Mouse (Mus musculus) cerebellum, adult 9-11 months (tissue): Measurements from ENCODE around the gene Ppp1r9a.

Experiments
- DNase-seq: peaks from one replicate; pipeline ENCODE4 v3.0.0; 2022

The Ppp1r9a gene

DNA sequence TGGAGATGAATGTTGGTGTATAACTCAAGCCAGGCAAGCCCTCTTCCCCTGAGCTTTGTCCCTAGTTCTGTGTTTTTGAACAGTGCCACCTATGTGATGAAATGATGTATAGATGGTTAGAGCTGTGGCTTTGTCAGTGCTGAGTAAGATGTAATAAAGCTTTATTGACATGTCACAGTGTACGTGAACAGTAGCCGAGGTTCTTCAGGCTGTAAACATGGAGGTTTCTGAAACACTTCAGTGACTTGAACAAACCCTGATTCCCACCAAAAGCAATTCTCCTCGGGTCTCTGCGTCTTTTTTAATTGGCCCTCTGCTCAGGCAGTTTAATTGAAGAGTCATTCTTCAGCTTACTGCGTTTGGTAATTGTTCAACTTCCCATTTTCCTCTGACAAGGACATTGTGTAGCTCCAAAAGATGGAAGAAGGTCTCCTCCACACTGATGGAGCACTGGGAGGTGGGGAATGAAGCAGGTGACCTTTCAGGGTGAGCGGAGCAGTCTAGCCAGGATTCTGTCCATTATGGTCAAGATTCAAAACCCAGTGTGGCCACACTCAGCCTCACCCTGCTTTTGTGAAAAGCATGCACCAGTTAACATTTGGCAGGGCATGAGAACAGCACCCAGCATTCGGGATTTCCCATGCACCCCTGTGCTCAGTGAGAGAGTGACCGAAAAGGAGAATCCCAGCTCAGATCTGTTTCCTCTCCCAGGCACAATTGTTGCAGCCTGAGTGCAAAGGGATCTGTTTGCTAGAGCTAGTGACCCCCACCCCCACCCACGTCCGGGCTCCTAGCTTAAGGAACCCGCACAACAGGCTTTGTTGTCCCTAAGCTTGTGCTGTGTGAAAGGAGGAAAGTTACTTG is 108.1 kb downstream of the Ppp1r9a start:
- no peak for DNase-seq

DNA sequence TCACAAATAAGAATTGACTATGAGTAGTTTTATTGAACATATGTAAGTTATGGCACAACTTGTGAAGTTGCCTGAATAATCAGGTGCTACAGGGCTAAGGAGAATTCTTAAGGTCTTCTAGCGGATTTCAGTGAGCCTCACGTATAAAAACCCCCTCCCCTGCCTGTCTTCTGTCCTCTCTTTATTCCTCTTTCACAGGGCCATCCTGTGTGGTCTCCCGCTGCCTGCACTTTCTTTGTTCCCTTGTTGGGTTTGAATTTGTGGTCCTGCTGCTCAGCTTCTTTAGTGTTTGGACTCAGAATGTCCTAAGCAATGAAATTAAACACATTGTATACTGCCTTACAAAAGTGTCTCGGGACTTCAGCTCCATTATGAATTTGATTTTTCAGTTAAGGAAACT is 110.1 kb downstream of the Ppp1r9a start:
- no peak for DNase-seq

DNA sequence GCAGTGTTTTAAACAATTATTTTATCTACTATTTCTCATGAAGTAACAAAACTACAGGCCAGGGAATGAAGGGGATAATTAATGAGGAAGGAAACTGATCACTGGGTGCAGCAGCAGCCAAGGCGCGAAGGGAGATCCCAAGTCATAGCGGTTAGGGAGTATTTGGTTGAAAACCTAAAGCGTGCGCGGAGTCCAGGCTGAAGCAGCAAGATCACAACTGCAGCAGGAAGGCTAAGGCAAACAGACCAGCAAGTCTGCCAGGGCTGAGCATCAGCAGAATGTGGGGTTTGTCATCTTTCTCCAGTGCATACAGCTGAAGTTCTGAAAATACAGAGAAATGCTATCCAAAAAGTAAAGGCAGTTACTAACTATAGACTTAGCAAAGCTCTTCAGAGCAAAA is 111.8 kb downstream of the Ppp1r9a start:
- DNase-seq: no peak

DNA sequence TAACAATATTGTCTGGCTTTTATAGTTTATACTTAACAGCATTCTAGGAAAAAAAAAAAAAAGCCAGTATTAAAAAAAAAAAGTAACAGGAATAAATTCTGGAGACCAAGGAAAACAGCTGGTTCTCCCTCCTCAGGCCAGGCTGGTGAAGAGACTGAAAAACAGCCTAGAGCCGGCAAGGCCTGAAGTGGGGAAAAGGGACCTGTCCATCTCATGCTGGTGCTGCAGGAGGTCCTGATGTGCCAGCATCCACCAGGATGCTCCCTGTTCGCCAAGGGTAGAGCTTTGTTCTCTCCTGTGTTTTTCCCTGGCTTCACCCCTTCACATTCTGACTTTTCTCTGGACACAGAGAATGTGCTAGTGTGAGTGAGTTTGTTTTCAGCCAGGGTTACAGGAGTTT is 112.5 kb downstream of the Ppp1r9a start:
- DNase-seq: no peak

DNA sequence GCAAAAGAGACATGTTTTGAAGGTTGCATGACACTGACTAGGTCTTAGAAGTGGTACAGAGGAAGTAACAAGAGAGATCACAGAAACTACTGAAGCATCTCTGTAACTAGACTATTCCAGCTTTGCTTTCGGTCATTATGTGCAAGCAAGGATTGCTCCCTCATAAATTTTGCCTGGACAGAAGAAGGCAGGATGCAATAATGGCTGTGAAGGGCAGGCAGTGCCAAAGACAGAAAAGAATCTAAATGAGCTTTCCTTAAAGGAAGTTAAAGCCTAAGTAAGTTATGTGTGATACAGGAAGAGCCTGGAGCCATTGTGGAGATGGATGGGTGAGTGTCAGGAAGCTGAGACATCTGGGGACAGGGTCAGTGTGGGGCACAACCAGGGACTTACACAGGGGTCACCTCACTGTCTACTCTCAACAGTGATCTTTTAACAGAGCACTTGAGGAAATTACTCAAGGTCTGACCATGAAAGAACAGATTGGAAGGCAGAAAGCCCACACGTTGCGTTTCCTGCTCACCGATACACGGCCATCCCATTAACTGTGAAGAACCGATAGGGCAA is 115.3 kb downstream of the Ppp1r9a start:
- no peak for DNase-seq

DNA sequence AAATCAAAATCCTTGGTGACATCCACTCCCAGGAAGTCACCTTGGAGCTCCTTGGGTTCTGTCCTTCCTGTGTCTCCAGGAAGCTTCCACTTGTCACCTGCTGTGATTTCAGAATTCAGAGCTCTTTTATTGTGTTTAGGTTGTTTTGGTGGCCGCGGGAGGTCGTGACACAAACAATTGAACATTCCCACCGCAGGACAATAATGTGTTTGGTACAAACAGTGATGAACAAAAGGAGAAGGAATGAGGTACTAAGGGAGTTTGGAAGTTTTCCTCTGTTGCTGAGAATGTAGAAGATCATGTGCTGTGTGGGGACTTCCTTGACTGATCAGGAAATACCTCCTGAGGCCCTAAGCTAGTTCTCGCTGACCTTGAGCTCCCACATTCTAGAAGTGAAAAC is 116.5 kb downstream of the Ppp1r9a start:
- no peak for DNase-seq

DNA sequence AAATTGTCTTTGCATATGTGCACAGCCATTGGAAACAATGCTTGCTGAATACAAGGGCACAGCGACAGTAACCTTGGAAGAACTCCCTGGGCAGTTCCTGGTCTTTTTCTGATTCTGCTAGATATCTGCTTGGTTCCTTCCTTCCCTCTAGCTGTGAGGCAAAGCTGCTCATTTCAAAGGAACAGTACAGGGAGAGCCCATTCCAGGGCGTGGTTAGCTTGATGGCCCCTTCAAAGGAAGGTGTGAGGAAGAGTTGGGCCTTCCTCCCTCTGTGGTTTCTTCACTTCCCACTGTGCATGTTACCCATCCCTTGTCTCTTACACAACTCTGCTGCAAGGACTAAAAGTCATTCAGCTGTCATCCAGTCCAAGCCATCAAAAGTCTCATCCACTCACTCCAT is 117.3 kb downstream of the Ppp1r9a start:
- no peak for DNase-seq

DNA sequence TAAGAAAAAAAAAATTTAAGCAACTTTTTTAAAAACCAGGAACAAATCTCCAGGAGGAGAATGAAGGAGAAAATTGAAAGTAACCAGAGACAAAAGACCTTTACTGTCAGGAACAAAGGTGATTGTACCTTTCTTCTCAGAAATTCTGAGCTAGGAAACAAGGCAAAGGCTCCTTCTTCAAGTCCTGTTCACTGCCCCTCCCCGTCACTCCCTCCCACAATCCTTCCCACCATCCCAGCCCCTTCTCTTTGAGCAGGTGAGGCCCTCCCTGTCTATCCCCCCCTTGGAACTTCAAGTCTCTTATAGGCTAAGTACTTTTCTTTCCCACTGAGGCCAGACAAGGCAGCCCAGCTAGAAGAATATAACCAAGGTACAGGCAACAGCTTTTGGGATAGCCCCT is 117.8 kb downstream of the Ppp1r9a start:
- DNase-seq: no peak

DNA sequence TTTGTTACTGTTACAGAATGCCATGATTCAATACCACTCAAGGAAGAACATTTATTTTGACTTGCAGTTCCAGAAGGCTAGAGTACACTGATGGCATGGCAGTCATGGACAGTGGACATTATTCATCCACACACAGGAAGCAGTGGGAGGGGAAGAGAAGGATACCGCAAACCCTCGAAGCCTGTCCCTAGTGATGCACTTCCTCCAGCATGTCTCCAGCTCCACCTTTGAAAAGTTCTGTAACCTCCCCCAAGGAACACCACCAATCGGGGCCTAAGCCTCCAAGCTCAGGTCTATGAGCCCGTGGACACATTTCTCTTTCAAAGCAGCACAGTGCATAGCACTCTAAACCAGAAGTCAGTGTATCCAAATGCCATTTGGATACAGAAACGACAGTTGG is 120.0 kb downstream of the Ppp1r9a start:
- no peak for DNase-seq

DNA sequence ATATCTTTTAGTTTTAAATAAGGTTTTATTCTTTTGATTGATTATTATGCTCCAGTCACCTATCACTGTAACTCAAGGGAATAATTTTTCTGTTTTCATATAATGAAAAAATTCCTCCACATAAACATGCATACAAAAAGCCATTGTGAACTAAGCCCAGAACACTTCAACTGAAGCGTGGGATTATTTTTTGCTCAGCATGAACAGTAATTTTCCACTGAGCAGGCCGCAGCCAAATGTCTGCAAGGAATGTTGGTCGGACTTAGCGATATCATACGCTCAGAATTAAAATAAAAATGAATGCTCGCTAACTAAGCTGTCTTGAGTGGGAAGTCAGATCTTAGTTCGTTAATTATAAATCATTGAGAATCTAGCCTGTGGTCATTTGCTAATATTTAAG is 122.2 kb downstream of the Ppp1r9a start:
- DNase-seq: peak; percentile 35

DNA sequence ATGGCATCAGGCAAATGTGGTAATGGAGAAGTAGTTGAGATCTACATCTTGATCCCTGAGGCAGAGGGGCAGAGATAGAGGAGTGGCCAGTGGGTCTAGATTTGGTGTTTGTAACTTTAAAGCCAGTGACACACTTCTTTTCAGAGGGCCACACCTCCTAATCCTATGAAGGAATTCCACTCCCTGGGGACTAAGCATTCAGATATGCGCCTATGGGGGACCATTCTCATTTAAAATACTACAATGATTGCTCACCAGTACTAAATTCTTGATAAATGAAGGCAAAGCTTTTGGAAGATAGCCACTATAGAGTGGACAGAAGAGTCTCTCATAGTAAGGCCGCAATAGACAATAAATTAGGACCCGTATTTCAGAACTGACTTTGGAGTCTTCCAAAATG is 124.1 kb downstream of the Ppp1r9a start:
- DNase-seq: no peak

DNA sequence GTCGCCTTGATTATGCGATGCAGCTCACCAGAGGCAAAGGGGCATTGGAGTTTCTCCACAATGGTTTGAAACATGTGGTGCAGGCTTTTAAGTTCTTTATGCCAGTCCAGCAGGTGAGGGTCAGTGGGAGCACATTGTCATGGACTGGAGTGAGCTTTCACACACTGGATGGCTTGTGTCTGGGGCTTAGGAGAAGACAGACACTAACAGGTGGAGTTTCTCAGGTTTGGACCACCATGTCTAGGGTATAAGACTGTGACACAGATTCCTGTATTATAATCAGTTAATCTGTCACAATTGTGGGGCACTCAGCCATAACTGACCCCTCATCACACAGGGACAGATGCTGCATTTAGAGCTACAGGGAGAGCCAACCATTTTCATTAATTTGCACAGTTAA is 124.5 kb downstream of the Ppp1r9a start:
- DNase-seq: no peak

DNA sequence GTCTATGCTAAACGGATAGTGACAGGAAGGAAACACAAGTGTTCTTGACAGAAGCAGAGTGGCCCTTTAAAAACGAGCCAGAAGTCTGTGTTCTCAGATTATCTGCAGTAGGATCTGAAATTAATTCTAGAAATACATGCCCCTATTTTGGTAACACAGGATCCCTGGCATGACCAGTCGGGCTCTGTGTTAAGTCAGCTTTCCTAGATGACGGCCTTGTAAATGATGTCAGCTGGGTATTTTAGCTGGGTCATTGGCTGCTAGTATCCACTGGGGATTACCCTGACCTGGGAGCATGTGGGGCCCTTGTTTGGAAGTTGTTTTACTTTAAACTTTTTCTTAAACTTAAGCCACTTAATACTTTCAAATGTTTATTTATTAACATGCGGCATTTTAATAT is 125.1 kb downstream of the Ppp1r9a start:
- DNase-seq: no peak

DNA sequence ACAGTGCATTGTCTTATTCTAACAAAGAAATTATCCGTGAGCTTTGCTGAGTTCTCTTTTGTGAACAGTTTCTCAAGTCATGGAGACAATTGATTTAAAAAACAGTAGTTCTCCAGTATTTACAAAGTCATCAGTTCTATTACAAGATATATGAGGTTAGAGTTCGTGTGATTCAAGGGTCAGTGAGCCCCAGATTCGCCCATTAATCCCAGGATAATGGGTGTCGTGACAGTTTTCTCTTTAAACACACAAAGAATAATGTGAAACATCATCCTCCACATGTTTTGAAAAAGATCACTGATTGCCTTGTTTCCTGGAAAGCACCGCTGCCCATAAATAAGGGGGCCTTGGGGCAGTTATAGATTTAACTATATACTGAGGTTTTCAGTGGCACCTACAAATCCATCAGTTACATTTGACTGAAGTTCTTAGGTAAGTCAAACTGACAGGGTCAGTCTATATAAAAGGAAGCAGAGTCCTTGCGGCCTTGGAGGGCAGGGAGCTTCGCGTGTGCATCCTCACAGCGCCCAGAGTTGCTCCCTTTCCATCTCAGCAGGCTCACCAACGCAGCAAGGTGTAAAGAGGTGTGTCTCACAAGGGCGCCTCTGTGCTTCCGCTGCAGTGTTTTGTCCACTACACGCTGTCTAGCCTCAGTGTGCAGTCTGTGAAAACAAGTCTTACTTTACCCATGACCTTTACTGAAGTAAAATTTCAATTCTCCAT is 126.6 kb downstream of the Ppp1r9a start:
- no peak for DNase-seq

DNA sequence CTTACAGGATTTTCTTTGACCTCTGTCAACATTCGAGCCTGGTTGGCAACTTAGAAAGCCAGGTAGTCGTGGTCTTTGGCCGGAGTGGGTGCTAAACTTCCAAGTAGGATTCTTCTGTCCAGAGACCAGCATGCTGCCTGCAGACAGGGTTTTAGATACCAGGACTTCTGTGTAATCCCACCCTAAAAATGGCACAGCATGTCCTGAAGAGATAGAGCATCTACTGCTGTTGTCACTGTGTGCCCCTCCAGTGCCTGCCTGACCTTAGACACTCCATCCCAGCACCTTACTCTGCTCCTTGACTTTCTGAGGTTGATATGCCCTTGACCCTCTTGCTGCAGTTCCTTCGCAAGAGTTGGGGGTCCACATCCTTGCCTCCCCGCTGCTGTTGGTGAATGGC is 127.2 kb downstream of the Ppp1r9a start:
- no peak for DNase-seq

DNA sequence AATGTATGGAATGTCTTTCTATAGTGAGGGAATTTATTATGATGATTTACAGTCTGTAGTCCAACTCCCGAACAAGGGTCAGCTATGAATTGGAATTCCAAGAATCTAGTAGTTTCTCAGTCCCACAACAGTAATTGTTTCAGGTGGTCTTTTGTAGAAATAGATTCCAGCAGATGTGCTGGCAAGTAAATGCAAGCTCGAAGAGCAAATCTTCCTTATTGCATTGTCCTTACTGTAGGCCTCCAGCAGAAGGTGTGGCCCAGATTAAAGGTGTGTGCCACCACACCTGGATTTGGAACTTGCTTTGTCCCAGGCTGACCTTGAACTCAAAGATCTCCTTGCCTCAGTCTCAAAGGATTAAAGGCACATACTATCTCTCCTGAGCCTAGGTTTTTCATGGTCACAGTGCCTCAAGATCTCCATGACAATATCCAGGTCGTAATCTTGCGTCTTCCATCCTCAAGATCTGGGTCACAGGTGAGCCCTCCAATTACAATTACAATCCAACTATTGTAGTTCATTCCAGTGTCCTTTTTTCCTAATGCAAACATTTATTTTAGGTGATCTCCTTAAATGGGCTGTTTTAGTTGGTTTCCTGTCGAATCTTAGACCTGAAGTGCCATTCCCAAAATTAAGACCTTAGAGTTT is 130.4 kb downstream of the Ppp1r9a start:
- no peak for DNase-seq

DNA sequence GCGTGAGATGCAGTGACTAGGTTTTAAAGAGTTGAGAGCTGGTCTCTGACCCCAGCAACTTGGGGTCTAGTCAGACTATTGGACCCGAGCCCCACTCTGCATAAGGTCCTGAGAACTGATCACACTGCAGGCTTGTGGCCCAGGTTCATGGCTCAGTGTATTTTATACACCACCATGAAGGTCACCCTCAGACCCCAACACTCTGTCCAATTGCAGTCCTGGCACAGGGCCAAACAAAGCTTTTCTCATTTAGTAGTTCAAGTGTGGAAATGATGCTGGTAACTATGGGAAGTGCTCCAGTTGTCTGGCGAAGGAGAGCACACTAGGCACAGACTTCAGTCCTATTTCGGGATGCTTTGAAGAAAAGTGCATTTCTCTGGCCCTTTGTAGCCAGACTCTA is 134.5 kb downstream of the Ppp1r9a start:
- no peak for DNase-seq

DNA sequence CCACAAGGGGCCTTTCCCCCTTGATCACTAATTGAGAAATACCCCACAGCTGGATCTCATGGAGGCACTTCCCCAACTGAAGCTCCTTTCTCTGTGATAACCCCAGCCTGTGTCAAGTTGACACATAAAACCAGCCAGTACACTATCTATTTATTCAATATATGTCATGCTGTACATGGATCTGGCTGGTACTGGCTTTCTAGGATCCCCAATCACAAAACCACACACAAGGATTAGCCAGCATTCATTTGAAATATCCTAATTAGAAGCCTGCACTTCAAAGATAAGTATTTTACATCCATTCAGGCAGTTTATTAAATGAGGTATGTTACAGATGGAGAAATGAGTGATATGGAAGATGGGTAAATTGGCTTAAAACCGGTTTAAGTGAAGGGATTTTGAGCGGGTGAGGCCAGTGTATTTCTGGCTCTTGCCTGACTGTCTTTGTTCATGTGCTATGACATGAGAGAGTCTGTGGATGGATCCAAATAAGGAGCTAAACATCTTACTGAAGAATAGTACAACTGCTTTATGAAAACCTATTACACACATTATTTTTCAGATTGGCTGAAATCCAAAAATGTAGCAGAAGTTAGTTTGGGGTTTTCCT is 135.5 kb downstream of the Ppp1r9a start:
- no peak for DNase-seq

DNA sequence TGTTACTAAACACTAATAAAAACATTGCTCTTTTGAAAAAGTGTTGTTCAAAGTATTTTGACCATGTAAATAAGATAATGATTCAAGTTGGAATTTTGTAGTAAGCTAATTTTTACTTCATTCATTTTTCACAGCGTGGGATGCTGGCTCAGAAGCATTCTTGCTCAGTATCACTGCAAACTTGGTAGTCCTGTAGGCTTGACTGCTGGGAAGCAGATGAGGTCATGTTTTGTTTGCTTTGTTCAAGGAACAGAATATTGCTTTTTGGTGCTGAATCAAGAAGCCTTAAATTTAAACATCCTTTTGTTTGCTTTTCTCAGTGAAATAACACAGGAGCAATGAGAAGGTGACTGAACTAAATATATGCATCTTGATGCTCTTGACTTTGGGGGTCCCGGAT is 136.6 kb downstream of the Ppp1r9a start:
- DNase-seq: no peak

DNA sequence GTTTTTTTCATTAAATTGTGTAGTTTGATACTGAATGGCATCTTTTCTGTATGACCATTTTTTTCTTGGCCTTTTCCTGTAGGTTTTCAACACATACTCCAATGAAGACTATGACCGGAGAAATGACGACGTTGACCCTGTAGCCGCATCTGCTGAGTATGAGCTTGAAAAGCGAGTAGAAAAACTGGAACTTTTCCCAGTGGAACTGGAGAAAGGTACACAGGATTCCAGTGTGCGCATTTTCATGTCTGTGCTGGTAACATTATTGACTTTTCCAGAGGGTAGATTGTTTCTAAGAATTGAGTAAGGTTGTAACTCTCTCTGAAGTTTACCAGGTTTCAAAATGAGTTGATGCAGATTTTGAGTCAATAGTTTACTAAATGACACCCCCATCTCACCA is 143.1 kb downstream of the Ppp1r9a start:
- DNase-seq: no peak

DNA sequence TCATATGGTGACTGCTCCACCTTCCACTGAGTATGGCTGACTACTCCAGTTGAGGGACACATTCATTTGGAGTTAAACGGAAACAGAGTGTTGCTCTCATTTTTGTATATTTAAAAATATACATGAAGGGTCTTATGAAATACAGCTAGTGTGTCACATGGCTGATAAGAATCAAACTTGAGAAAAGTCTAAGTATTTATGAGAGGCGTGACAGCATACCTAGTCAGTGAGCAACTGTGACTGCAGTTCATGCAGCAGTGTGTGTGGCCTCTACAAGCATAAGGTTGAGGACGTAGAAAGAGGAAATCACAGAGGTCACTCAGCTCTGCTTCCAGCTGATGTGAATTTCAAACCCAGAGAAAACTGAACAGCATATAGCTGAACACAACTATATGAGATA is 145.3 kb downstream of the Ppp1r9a start:
- no peak for DNase-seq

DNA sequence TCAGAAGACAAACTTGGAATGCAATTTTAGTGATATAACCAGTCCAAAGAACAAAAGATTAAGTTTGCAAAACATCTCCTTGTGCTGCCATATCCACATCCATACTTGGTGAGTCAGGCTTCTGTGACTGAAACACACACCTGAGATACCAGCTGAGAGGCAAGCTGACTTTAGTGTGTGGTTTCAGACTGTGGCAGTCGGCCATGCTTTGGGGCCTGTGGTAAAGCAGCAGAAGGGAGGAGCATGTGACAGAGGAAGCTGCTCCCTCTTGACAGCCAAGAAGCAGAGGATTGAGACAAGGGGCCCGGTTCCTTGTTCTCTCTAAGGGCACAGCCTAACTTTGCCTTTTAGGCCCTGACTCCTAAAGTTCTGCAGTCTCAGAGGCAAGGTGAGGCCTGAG is 149.6 kb downstream of the Ppp1r9a start:
- peak; percentile 30 for DNase-seq

DNA sequence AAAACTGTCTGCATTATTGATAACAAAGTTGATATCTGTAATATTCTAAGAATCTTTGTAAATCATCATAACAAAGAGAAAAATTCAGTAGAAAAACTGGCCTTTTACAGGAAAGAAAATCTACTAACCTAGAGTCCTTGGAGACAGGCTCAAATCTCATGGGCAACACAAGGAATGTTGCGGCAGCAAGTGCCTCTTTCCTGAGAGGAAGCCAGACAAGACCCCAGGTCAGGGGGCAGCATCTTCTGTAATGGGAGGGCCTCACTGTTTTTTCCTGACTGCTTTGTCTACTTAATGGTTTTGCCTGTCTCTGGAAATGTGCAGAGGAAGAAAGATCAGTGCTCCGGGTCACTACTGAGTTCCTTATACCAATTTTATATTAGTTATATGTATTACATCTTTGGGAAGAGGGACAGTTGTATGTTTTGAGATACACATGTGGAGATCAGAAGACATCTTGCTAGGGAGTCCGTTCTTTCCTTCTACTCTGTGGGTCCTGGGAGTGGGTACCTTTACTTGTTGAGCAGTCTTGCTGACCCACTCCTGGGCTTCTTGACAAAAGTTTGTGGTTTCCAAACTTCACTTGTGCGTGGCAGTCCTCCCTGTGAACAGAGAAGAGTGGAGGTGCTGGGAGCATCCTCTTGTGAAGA is 151.9 kb downstream of the Ppp1r9a start:
- DNase-seq: no peak
